Mouse (Mus musculus) brain, embryonic 14.5 days (tissue): ENCODE data around the gene Pfn3.

Experiments used
- CTCF ChIP-seq: fragments of 200-500 bp; IDR thresholded peaks from 2 replicates; pipeline ENCODE4 v1.5.1; 2012; ENCODE audit warnings: inconsistent platforms, mild to moderate bottlenecking, moderate library complexity, borderline replicate concordance; ENCODE audit not compliant: insufficient read depth, insufficient read length; ENCODE audit errors: extremely low read depth
- POLR2A ChIP-seq: fragments of 200-500 bp; IDR thresholded peaks from 2 replicates; pipeline ENCODE4 v1.6.1; 2012; ENCODE audit warnings: mild to moderate bottlenecking, inconsistent platforms, borderline replicate concordance; ENCODE audit not compliant: poor library complexity, insufficient read depth, insufficient read length, severe bottlenecking; ENCODE audit errors: extremely low read depth

DNA sequence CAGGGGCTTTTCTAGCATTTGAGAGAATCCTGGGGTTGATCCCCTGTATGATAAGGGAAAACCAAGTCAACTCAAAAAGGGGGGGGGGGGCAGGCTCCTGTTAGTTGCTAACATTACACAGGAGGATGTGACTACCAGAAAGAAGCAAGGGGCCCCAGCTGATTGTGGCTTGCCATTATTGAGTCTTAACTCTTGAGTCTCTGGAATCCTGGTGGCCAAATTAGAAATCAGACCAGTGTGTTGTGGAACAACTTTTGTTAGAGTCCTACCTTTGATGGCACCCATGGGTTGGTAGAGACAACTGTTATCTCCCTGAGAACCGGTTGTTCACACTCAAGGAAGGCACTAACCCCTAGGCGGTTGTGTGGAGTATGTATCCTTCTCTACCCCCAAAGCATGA, 47.9 kb upstream of the Pfn3 start:
- TF ChIP-seq CTCF (no peak), POLR2A (no peak)
